Mouse (Mus musculus): Measurements from ENCODE around the gene Phf1.
A peak's percentile ranks its signal among the peaks of the same experiment; 100 is the strongest.
"Not testable (repeated sequence)": the region's sequence is repeated elsewhere in the genome, so short reads cannot be mapped to it uniquely, and the experiment has no call there.

Gene Phf1

GRCm38 (mm10) chr17:26932839-26933398, at the start of gene Phf1:
TSS of gene Phf1 (plus strand) at chr17:26933052.
- peak; percentile 96 to 99 for DNase-seq

- no peak for DNase-seq
These were observed 49.3 kb upstream of the Phf1 start for GRCm38 (mm10) chr17:26883585-26883984.

- DNase-seq = peak; percentile 67 to 81
These were observed 47.6 kb upstream of the Phf1 start for GRCm38 (mm10) chr17:26884995-26885926.

GRCm38 (mm10) chr17:26886047-26886749, 46.7 kb upstream of the Phf1 start:
- peak; percentile 68 to 76 for DNase-seq

GRCm38 (mm10) chr17:26887926-26888325, 44.9 kb upstream of the Phf1 start:
- no peak for DNase-seq

GRCm38 (mm10) chr17:26892635-26893375, 40.0 kb upstream of the Phf1 start:
- no peak for DNase-seq

- DNase-seq = no peak
These were observed 39.4 kb upstream of the Phf1 start for GRCm38 (mm10) chr17:26893492-26893891.

GRCm38 (mm10) chr17:26894342-26894741, 38.5 kb upstream of the Phf1 start:
- DNase-seq = no peak

GRCm38 (mm10) chr17:26895578-26895977, 37.3 kb upstream of the Phf1 start:
- peak; percentile 48 to 78 for DNase-seq

GRCm38 (mm10) chr17:26900916-26901315, 31.9 kb upstream of the Phf1 start:
- DNase-seq = no peak

GRCm38 (mm10) chr17:26904320-26904719, 28.5 kb upstream of the Phf1 start:
- no peak for DNase-seq

GRCm38 (mm10) chr17:26907506-26907905, 25.3 kb upstream of the Phf1 start:
- peak; percentile 53 to 66 for DNase-seq

- no peak for DNase-seq
These were observed 17.6 kb upstream of the Phf1 start for GRCm38 (mm10) chr17:26915248-26915647.

- peak; percentile 100 for DNase-seq
These were observed 16.0 kb upstream of the Phf1 start, which contains the start of gene Kifc5b for GRCm38 (mm10) chr17:26916711-26917482. TSS of gene Kifc5b (plus strand) at chr17:26917091.

GRCm38 (mm10) chr17:26917560-26917959, 15.3 kb upstream of the Phf1 start:
- not testable (repeated sequence) for DNase-seq

GRCm38 (mm10) chr17:26918343-26918742, 14.5 kb upstream of the Phf1 start:
- DNase-seq = no peak

- DNase-seq = peak in 1 of 2 experiments; percentile 52
These were observed 13.3 kb upstream of the Phf1 start for GRCm38 (mm10) chr17:26919516-26919915.

GRCm38 (mm10) chr17:26922368-26922767, 10.5 kb upstream of the Phf1 start:
- not testable (repeated sequence) for DNase-seq

GRCm38 (mm10) chr17:26925414-26925813, 7.4 kb upstream of the Phf1 start:
- DNase-seq = not testable (repeated sequence)

GRCm38 (mm10) chr17:26931795-26932194, 1.1 kb upstream of the Phf1 start:
- DNase-seq = peak in 1 of 2 experiments; percentile 62

- no peak for DNase-seq
These were observed 567 bp downstream of the Phf1 start for GRCm38 (mm10) chr17:26933419-26933818.
